Mouse (Mus musculus): ENCODE results near the gene Alpl.

Gene Alpl

GRCm38 (mm10) chr4:137717005-137717404 is 79.2 kb downstream of the Alpl start:
- no peak for DNase-seq (ENCODE audit: low spot score)

GRCm38 (mm10) chr4:137714020-137714624 is 82.1 kb downstream of the Alpl start:
- no peak for DNase-seq (ENCODE audit: low spot score)

- no peak for DNase-seq (ENCODE audit: low spot score)
Measured at GRCm38 (mm10) chr4:137712963-137713362, 83.2 kb downstream of the Alpl start.

- no peak for DNase-seq (ENCODE audit: low spot score)
Measured at GRCm38 (mm10) chr4:137707216-137707990, 88.8 kb downstream of the Alpl start.

GRCm38 (mm10) chr4:137706510-137706909 is 89.7 kb downstream of the Alpl start:
- DNase-seq (ENCODE audit: low spot score): no peak

GRCm38 (mm10) chr4:137705379-137705778 is 90.8 kb downstream of the Alpl start:
- no peak for DNase-seq (ENCODE audit: low spot score)

- no peak for DNase-seq (ENCODE audit: low spot score)
Measured at GRCm38 (mm10) chr4:137704561-137704960, 91.6 kb downstream of the Alpl start.

GRCm38 (mm10) chr4:137703077-137703476 is 93.1 kb downstream of the Alpl start:
- DNase-seq (ENCODE audit: low spot score): no peak

GRCm38 (mm10) chr4:137700960-137701359 is 95.2 kb downstream of the Alpl start:
- DNase-seq (ENCODE audit: low spot score): no peak

GRCm38 (mm10) chr4:137699264-137700211 is 96.6 kb downstream of the Alpl start:
- no peak for DNase-seq (ENCODE audit: low spot score)

GRCm38 (mm10) chr4:137698076-137698985 is 97.9 kb downstream of the Alpl start:
- no peak for DNase-seq (ENCODE audit: low spot score)

- no peak for DNase-seq (ENCODE audit: low spot score)
Measured at GRCm38 (mm10) chr4:137697156-137697885, 98.9 kb downstream of the Alpl start.

GRCm38 (mm10) chr4:137695900-137696299 is 100.3 kb downstream of the Alpl start:
- DNase-seq (ENCODE audit: low spot score): no peak

GRCm38 (mm10) chr4:137695300-137695699 is 100.9 kb downstream of the Alpl start:
- no peak for DNase-seq (ENCODE audit: low spot score)

- DNase-seq (ENCODE audit: low spot score): peak; percentile 73
Measured at GRCm38 (mm10) chr4:137692107-137692902, 103.9 kb downstream of the Alpl start.

All from left cerebral cortex, adult 11 months (tissue).